Mouse (Mus musculus) cerebellum, postnatal 25 days (tissue): ENCODE results near the gene Pard6b.

Source experiments
- DNase-seq, 2 experiments: peaks; one replicate each; pipeline ENCODE4 v3.0.0; 2021; ENCODE audit warnings: mixed read lengths in 2 of 2

The Pard6b gene

DNA sequence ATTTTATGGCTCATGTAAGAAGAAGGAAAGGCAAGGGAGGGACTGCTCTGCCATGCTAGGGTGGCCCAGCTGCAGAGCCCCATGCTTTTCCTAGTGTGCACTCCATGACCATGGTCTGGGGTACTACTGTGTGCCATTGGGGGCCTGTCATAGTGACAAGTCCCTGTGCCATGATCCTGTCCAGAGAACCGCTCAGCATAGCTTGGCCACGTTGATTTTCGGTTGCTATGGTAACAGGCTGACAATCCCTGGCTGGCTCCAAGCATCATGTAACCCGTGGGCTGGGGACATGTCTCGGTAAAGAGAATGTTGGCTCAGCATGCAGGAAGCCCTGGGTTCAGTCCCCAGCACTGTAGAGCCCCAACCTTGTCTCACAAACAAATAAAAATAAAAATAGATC, 63.0 kb downstream of the Pard6b start:
- no peak for DNase-seq

DNA sequence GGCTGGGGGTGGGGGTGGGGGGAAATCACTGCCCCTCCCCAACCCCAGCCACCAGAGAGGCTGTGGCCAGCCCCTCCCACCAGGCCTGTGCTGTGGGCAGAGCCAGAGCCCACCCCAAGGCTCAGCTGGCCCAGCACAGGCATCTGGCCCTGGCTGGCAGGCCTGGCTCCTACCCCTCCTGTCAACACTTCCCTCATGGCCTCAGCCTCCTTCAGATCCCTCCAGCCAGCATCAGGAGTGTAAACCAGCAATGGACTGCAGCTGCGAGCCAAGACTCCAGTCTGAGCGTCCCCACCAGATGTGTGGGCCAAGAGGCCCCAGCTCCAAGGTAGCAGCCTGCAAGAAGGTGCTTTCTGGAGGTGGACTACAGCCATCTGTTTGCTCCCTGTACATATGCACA, 64.6 kb downstream of the Pard6b start:
- DNase-seq: no peak

DNA sequence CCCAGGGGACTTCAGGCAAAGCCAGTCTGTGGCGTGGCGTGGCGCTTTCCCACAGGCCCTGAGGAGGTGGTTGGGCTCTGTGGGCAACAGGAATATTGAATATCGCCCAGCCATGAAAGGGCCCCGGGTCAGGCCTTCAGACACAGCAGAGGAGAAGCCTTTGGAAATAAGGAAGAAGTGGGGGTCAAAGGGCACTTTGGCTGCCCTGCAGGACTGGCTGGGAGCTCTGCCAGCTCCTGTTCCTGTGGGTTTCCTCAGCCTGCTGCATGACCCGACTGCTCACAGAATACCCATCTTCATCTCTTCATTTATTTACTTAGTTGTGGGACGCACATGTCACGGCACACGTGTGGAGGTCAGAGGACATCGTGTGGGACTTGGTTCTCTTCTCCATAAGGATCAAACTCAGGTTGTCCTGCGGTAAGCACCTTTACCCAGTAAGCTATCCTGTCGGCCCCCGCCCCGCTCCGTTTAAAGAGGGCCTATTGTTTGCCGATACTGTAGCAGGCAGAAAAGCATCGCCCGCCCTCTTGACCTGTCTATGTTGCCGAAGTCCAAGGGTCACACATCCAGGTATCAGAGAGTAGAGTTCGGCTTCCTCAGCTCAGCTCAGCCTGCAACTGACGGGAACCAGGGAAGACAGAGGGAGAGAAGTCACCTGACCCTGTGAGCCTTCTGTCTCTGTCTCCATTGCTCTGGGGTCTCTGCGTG, 67.1 kb downstream of the Pard6b start:
- DNase-seq: no peak

DNA sequence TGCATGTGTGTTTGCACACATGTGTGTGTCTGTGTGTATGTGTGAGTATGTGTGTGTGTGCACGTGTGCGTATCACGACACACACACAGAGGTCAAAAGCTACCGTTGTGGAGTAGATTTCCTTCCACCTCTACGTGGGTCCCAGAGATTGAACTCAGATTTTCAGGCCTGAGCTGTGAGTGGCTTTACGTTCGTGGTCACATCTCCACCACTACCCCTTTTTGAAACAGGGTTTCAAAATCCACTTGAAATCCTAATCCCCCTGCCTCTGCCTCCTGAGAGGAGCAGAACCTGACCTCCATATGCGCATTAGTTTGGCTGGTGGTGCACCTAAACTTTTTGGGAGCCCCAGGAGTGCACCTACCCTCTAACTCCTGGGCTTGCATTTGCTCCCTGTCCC, 68.4 kb downstream of the Pard6b start:
- DNase-seq: no peak
